Mouse (Mus musculus): ENCODE measurements around the gene Med20.
"Not testable (repeated sequence)": the region's sequence is repeated elsewhere in the genome, so short reads cannot be mapped to it uniquely, and the experiment has no call there.

Med20 gene

GRCm38 (mm10) chr17:47625088-47625487 lies 13.7 kb downstream of the Med20 start:
- in situ Hi-C loops (cut with MboI; ENCODE audit: low sequenced_read_pairs): no loop called here

GRCm38 (mm10) chr17:47626031-47626430 lies 14.6 kb downstream of the Med20 start:
- in situ Hi-C loops (cut with MboI; ENCODE audit: low sequenced_read_pairs): no loop called here

- in situ Hi-C loops (cut with MboI; ENCODE audit: low sequenced_read_pairs): no loop called here
Observed at GRCm38 (mm10) chr17:47627791-47628190, 16.4 kb downstream of the Med20 start.

- in situ Hi-C loops (cut with MboI; ENCODE audit: low sequenced_read_pairs): no loop called here
Observed at GRCm38 (mm10) chr17:47628851-47629676, 17.7 kb downstream of the Med20 start.

GRCm38 (mm10) chr17:47629717-47630677 lies 18.6 kb downstream of the Med20 start:
- in situ Hi-C loops (cut with MboI; ENCODE audit: low sequenced_read_pairs): no loop called here

GRCm38 (mm10) chr17:47630678-47631065 lies 19.3 kb downstream of the Med20 start, which contains the start of gene Usp49:
TSS of gene Usp49 (plus strand) at chr17:47630690.
- in situ Hi-C loops (cut with MboI; ENCODE audit: low sequenced_read_pairs): no loop called here

GRCm38 (mm10) chr17:47632181-47632840 lies 20.9 kb downstream of the Med20 start:
- in situ Hi-C loops (cut with MboI; ENCODE audit: low sequenced_read_pairs): no loop called here

GRCm38 (mm10) chr17:47633999-47634770 lies 22.8 kb downstream of the Med20 start:
- in situ Hi-C loops (cut with MboI; ENCODE audit: low sequenced_read_pairs): no loop called here

- in situ Hi-C loops (cut with MboI; ENCODE audit: low sequenced_read_pairs): no loop called here
Observed at GRCm38 (mm10) chr17:47642992-47643391, 31.6 kb downstream of the Med20 start.

GRCm38 (mm10) chr17:47646683-47647082 lies 35.3 kb downstream of the Med20 start:
- in situ Hi-C loops (cut with MboI; ENCODE audit: low sequenced_read_pairs): no loop called here

GRCm38 (mm10) chr17:47648966-47649365 lies 37.6 kb downstream of the Med20 start:
- in situ Hi-C loops (cut with MboI; ENCODE audit: low sequenced_read_pairs): no loop called here

GRCm38 (mm10) chr17:47651953-47652352 lies 40.6 kb downstream of the Med20 start:
- in situ Hi-C loops (cut with MboI; ENCODE audit: low sequenced_read_pairs): no loop called here

- in situ Hi-C loops (cut with MboI; ENCODE audit: low sequenced_read_pairs): not testable (repeated sequence)
Observed at GRCm38 (mm10) chr17:47654346-47654745, 43.0 kb downstream of the Med20 start.

GRCm38 (mm10) chr17:47655697-47656096 lies 44.3 kb downstream of the Med20 start:
- in situ Hi-C loops (cut with MboI; ENCODE audit: low sequenced_read_pairs): no loop called here

GRCm38 (mm10) chr17:47657901-47658300 lies 46.5 kb downstream of the Med20 start:
- in situ Hi-C loops (cut with MboI; ENCODE audit: low sequenced_read_pairs): no loop called here

- in situ Hi-C loops (cut with MboI; ENCODE audit: low sequenced_read_pairs): no loop called here
Observed at GRCm38 (mm10) chr17:47658741-47659243, 47.4 kb downstream of the Med20 start.

- in situ Hi-C loops (cut with MboI; ENCODE audit: low sequenced_read_pairs): no loop called here
Observed at GRCm38 (mm10) chr17:47663009-47663713, 51.8 kb downstream of the Med20 start.

- in situ Hi-C loops (cut with MboI; ENCODE audit: low sequenced_read_pairs): no loop called here
Observed at GRCm38 (mm10) chr17:47664474-47664873, 53.1 kb downstream of the Med20 start.

GRCm38 (mm10) chr17:47669166-47669565 lies 57.8 kb downstream of the Med20 start:
- in situ Hi-C loops (cut with MboI; ENCODE audit: low sequenced_read_pairs): no loop called here

- in situ Hi-C loops (cut with MboI; ENCODE audit: low sequenced_read_pairs): no loop called here
Observed at GRCm38 (mm10) chr17:47671988-47672310, 60.6 kb downstream of the Med20 start.
